Mouse (Mus musculus) hindbrain, postnatal 0 days (tissue): ENCODE measurements around the gene Sepsecs. TPM values are rescaled to one million over a fixed set of nuclear protein-coding genes. Genes with fewer than 3 reads are reported as not detected.

Experiments used
- ATAC-seq: fragments of 200-750 bp; cut with Nextera tagmentation; 2 replicates; pipeline ENCODE4 v1.8.0; 2017; ENCODE audit warnings: mild to moderate bottlenecking, moderate TSS enrichment, moderate library complexity
- DNase-seq: peaks from one replicate; pipeline ENCODE4 v3.0.0-alpha.2; 2015; ENCODE audit warnings: low spot score
- H3K27ac ChIP-seq: fragments of 300-500 bp; sonication (generic); 2 replicates; pipeline ENCODE4 v1.5.1; 2014; ENCODE audit warnings: mild to moderate bottlenecking
- H3K27me3 ChIP-seq: fragments of 300-500 bp; sonication (generic); 2 replicates; pipeline ENCODE4 v1.6.1; 2014; ENCODE audit warnings: low read length, mixed read lengths; ENCODE audit not compliant: insufficient read depth
- H3K36me3 ChIP-seq: fragments of 300-500 bp; sonication (generic); 2 replicates; pipeline ENCODE4 v1.6.1; 2014; ENCODE audit warnings: low read length, mixed read lengths; ENCODE audit not compliant: insufficient read depth
- H3K4me1 ChIP-seq: fragments of 300-500 bp; sonication (generic); 2 replicates; pipeline ENCODE4 v1.6.1; 2014; ENCODE audit warnings: antibody characterized with exemption, low read length, mixed read lengths; ENCODE audit not compliant: insufficient read depth
- H3K4me2 ChIP-seq: fragments of 300-500 bp; sonication (generic); 2 replicates; pipeline ENCODE4 v1.6.1; 2014; ENCODE audit warnings: low read depth, mild to moderate bottlenecking, low read length, moderate library complexity, mixed read lengths
- H3K4me3 ChIP-seq: fragments of 300-500 bp; sonication (generic); 2 replicates; pipeline ENCODE4 v1.5.1; 2014; ENCODE audit warnings: low read length
- H3K9ac ChIP-seq: fragments of 300-500 bp; sonication (generic); replicated peaks from 2 replicates; pipeline ENCODE4 v1.6.1; 2014; ENCODE audit warnings: mild to moderate bottlenecking, low read length, moderate library complexity, mixed read lengths
- H3K9me3 ChIP-seq: fragments of 300-500 bp; sonication (generic); 2 replicates; pipeline ENCODE4 v1.6.1; 2016; ENCODE audit warnings: low read length, mixed read lengths
- CTCF ChIP-seq: IDR thresholded peaks from 2 replicates; pipeline ENCODE4 v1.5.1; 2016; ENCODE audit warnings: antibody characterized with exemption, control low read depth, low read depth
- WGBS: fragments of 180-500 bp; shearing (Covaris S2); extraction: QIAGEN DNeasy Blood & Tissue Kit; methylation state at CpG from one replicate; pipeline ENCODE4 v1.1.7; 2014; 5-methylcytosine and 5-hydroxymethylcytosine counted together
- polyA plus RNA-seq: library from polyadenylated mRNA; unstranded; fragments of >200 nt; fragmentation: Nextera tagmentation; extraction: Ambion mirVana; gene quantifications from 2 replicates; pipeline ENCODE4 v1.2.1, GENCODE M21; 2015
- total RNA-seq: library from RNA; depleted of rRNA; stranded (reverse); fragments of >200 nt; gene quantifications from 2 replicates; pipeline ENCODE4 v1.2.3, GENCODE M21; 2014

The Sepsecs gene
- total and polyA plus RNA-seq, 2 experiments from 2014 or later: 4.5 to 7.2 TPM

- peaks cover 21% of the 10 kb centered on the region for H3K36me3 ChIP-seq
- H3K9ac ChIP-seq: no peak overlapping the region
- DNase-seq (no peak), ATAC-seq (no peak)
- no peaks in the 10 kb centered on the region for H3K4me1 ChIP-seq
- no peaks in the 10 kb centered on the region for H3K9me3 ChIP-seq
- TF ChIP-seq CTCF: no peak
- no peak overlapping the region for H3K4me2 ChIP-seq
- WGBS: 83% methylated on average over 1 of the region's 1 CpGs
- no peak overlapping the region for H3K4me3 ChIP-seq
- no peaks in the 10 kb centered on the region for H3K27me3 ChIP-seq
- H3K27ac ChIP-seq: no peak overlapping the region
These were observed 17.4 kb downstream of the Sepsecs start for GRCm38 (mm10) chr5:52652086-52652485.

DNA sequence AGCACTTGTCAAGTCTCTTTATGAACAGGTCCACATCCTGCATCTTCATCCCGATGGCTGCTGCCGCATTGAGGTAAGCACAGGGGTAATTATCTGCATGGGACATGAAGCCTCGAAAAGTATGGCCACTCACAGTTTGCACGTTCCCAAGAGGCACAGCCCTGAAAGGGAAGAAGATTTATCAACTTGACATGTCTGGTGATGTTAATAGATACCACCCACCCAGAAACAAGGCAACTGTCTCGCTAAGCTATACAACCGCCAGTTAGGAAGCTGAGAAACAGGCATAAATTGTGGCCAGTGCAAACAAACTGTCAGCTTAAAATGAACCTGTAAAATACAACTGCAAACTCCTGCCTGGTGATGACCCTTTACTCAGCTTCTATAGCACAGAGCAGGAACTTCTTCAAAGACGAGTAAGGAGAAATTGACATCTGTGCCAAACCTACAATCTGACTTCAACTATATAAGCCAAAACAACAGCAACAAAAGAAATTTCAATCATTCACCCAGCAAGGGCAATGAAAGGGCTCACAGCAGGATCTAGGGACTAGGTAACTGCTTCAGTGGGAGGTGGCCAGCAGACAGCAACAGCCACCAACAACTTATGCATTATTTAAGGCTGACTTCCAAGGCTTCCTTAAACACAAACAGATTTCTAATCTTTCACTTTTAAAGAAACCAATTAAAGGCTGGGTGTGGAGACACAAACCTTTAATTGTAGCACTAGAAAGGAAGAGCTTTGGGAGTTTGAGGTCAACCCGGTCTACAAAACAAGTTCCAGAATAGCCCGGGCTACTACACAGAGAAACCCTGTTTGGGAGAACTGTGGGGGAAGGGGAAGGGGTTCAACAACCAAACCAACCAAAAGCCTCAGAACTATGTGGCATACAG lies 25.3 kb downstream of the Sepsecs start:
- 43% methylated on average over 9 of the region's 9 CpGs for WGBS
- DNase-seq (no peak), ATAC-seq (no peak)
- H3K9me3 ChIP-seq: no peaks in the 10 kb centered on the region
- no peaks in the 10 kb centered on the region for H3K27me3 ChIP-seq
- H3K4me3 ChIP-seq: no peak overlapping the region
- H3K36me3 ChIP-seq: peaks cover 39% of the 10 kb centered on the region
- TF ChIP-seq CTCF: no peak
- H3K27ac ChIP-seq: no peak overlapping the region
- H3K4me1 ChIP-seq: no peaks in the 10 kb centered on the region
- no peak overlapping the region for H3K9ac ChIP-seq
- no peak overlapping the region for H3K4me2 ChIP-seq

DNA sequence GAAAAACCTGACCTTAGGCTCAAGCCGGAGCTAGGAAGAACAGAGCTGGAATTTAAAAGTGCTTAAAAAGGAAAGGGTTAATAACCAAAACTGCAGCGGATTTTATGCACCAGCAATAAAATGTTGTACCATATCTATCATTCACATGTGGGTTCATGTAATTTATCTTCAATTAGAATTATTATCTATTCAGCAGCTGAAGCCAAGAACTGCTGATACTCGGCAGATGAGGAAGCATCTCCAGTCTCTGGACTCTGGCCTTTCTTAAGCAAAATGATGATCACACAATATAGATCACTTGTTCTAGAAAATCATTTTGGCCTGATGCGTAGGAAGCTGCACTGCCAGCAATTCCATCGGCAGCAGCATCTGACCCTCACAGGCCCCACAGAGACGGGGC lies 27.8 kb downstream of the Sepsecs start:
- ATAC-seq (no peak), DNase-seq (no peak)
- no peaks in the 10 kb centered on the region for H3K9me3 ChIP-seq
- no peak overlapping the region for H3K27ac ChIP-seq
- peaks cover 35% of the 10 kb centered on the region for H3K36me3 ChIP-seq
- H3K27me3 ChIP-seq: no peaks in the 10 kb centered on the region
- H3K4me3 ChIP-seq: no peak overlapping the region
- 89% methylated on average over 6 of the region's 6 CpGs for WGBS
- H3K9ac ChIP-seq: no peak overlapping the region
- no peak for TF ChIP-seq CTCF
- no peak overlapping the region for H3K4me2 ChIP-seq
- H3K4me1 ChIP-seq: no peaks in the 10 kb centered on the region

- no peaks in the 10 kb centered on the region for H3K27me3 ChIP-seq
- H3K9ac ChIP-seq: no peak overlapping the region
- H3K4me2 ChIP-seq: no peak overlapping the region
- no peak for TF ChIP-seq CTCF
- 86% methylated on average over 8 of the region's 8 CpGs for WGBS
- no peak overlapping the region for H3K4me3 ChIP-seq
- peaks cover 17% of the 10 kb centered on the region for H3K36me3 ChIP-seq
- H3K9me3 ChIP-seq: no peaks in the 10 kb centered on the region
- ATAC-seq (no peak), DNase-seq (no peak)
- no peaks in the 10 kb centered on the region for H3K4me1 ChIP-seq
- no peak overlapping the region for H3K27ac ChIP-seq
These were observed 30.6 kb downstream of the Sepsecs start for GRCm38 (mm10) chr5:52638916-52639315.

- WGBS: 89% methylated on average over 7 of the region's 7 CpGs
- no peak overlapping the region for H3K27ac ChIP-seq
- ATAC-seq (no peak), DNase-seq (no peak)
- H3K4me3 ChIP-seq: no peak overlapping the region
- no peaks in the 10 kb centered on the region for H3K4me1 ChIP-seq
- no peaks in the 10 kb centered on the region for H3K27me3 ChIP-seq
- TF ChIP-seq CTCF: no peak
- no peaks in the 10 kb centered on the region for H3K9me3 ChIP-seq
- peaks cover 9% of the 10 kb centered on the region for H3K36me3 ChIP-seq
- no peak overlapping the region for H3K9ac ChIP-seq
- H3K4me2 ChIP-seq: no peak overlapping the region
These were observed 31.5 kb downstream of the Sepsecs start for GRCm38 (mm10) chr5:52638006-52638405.

GRCm38 (mm10) chr5:52636923-52637322 lies 32.6 kb downstream of the Sepsecs start:
- no peak overlapping the region for H3K4me3 ChIP-seq
- ATAC-seq (no peak), DNase-seq (no peak)
- H3K27ac ChIP-seq: no peak overlapping the region
- H3K4me1 ChIP-seq: no peaks in the 10 kb centered on the region
- H3K9me3 ChIP-seq: no peaks in the 10 kb centered on the region
- WGBS: 87% methylated on average over 6 of the region's 6 CpGs
- no peaks in the 10 kb centered on the region; the same call in 1 of the 2 replicates for H3K36me3 ChIP-seq
- no peaks in the 10 kb centered on the region for H3K27me3 ChIP-seq
- H3K4me2 ChIP-seq: no peak overlapping the region
- H3K9ac ChIP-seq: no peak overlapping the region
- no peak for TF ChIP-seq CTCF

DNA sequence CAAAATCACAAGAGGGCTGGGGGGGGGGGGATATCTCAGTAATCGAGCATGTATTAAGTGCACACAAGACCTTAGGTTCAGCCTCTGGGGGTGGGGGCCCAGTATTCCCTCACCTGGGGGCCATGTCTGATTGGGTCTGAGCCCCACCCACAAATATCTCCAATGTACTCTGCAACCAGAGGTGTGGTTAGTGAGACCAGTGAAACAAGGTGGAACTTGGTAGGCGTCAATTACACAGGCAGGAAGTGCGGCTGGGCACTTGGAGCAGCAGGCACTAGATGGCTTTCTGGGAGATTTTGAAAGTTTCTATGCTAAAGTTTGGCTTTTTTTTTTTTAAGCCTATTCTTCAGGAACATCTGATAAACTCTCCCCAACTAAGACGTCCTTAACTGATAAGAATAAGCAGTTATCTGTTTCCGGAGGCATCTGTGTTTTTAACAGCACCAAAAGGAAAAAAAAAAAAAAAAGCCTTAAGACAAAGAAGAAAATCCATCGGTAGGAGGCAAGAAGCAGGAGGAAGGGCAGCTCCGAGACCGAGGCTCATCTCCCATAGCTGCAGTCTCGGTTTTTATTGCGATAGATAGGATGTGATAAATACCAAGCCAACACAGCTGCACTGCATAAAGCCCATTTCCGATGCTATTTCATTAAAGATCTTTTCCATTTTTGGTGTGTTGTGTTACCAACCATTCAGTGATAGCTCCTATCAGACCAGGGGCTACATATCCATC lies 33.3 kb downstream of the Sepsecs start:
- Histone ChIP-seq H3K27ac (no peak overlapping the region), H3K27me3 (no peaks in the 10 kb centered on the region), H3K4me1 (no peaks in the 10 kb centered on the region), H3K36me3 (no peaks in the 10 kb centered on the region; the same call in 1 of the 2 replicates), H3K9me3 (no peaks in the 10 kb centered on the region), H3K4me3 (no peak overlapping the region), H3K4me2 (no peak overlapping the region), H3K9ac (no peak overlapping the region)
- no peak for TF ChIP-seq CTCF
- WGBS: 74% methylated on average over 11 of the region's 11 CpGs
- DNase-seq (no peak), ATAC-seq (no peak)
